Mouse (Mus musculus) spleen, postnatal 10 days (tissue): Measurements from ENCODE around the gene Chrna1.
"Not testable (repeated sequence)": the region's sequence is repeated elsewhere in the genome, so short reads cannot be mapped to it uniquely, and the experiment has no call there.

Source experiments
- DNase-seq, 2 experiments: peaks; one replicate each; pipeline ENCODE4 v3.0.0; 2021 to 2022; ENCODE audit warnings: low spot score in 2 of 2

Gene Chrna1

DNA sequence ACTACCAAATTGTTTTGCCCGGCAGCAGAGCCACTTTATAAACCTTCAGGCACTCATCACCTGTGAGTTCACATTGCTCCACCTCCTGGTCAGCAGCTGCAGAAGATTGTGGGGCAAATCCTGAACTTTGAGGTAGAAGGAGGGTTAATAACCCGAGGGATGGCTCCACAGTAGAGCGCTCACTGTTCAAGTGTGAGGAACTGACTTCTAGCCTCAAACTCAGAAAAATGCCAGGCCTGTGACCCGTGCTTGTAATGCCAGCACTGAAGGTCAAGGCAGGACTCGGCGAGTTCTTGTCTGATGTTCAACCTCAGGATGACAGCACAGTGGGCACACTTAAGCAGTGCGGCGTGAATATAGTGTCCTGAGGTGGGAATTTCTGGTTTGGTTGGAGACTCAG lies 22.2 kb downstream of the Chrna1 start:
- DNase-seq = no peak

GRCm38 (mm10) chr2:73557061-73557460 lies 23.1 kb downstream of the Chrna1 start:
- DNase-seq = not testable (repeated sequence)

DNA sequence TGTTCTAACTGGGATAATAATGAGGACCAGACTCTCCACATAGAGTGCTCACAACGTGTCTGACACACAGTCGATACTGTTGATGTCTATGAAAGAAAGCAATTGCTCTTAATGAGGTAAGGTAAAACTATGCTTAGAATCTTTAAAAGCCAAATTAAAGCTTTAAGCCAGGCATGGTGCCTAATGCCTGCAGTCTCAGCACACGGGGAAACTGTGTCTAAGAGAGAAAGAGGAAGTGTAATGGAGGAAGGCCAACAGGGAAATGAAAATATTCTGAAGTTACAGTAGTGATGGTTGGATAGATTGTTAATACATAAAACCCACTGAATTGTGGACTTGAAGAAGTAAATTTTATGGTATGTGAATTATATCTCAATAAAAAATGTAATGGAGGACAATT lies 25.7 kb downstream of the Chrna1 start:
- no peak for DNase-seq

DNA sequence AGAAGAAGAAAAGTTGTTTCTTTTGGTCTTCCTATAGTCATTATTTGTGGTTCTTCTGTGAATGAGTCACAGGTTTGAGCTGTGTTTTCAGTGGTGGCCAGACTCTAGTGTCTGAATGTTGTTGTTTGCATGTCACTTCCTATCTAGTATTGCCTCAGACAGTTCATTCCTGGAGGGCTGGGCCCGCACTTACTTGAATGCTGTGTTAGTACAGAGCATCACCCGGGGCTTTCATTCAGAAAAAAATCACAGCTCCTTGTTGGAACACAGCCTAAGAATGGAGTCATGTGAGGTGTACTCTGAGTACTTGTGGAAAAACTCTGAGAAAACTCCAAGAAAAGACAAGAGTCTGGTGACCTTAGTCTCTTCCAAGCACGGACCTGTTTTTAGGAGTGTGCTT lies 27.2 kb downstream of the Chrna1 start:
- no peak for DNase-seq

DNA sequence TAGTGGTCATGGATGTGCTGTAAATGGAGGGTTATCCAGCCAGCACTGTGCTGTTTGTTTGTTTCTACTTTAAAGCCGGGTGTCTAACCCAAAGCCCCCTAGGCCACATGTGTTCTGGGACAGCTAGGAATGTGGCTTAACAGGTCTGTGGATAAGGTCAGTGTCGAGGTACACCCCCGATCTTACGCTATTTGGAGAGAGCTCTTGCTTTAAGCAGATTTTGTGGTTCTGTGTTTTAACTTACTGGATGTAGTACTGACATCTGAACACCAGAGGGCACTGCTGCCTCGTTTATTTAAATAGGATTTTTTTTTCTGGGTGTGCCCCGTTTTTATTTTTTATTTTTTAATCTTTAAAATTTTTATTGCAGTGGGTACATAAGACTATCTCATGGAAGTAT lies 29.4 kb downstream of the Chrna1 start:
- peak in 1 of 2 experiments; percentile 60 for DNase-seq

- DNase-seq = no peak
Observed at GRCm38 (mm10) chr2:73548542-73548941, 31.6 kb downstream of the Chrna1 start.

GRCm38 (mm10) chr2:73547256-73547655 lies 32.9 kb downstream of the Chrna1 start:
- DNase-seq = no peak

DNA sequence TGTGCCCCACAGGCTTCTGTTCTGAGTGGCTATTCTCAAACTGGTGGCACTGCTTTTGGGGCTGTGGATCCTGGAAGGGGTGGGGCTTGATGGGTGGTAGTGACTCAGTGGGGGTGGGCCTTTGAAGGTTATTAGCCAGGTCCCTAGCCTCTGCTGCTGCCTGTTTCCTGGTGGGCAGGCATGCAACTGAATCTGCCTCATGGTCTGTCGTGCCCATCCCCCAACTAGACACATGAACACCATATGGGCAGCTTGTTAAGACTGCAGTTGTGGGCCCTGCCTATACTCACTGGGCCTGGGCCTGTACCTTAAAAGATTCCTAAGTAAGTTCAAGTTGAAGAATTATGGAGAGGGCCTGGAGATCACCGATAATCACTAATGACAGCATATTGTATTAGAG lies 34.6 kb downstream of the Chrna1 start:
- DNase-seq = no peak

GRCm38 (mm10) chr2:73540450-73541162 lies 39.5 kb downstream of the Chrna1 start:
- peak; percentile 17 to 33 for DNase-seq

DNA sequence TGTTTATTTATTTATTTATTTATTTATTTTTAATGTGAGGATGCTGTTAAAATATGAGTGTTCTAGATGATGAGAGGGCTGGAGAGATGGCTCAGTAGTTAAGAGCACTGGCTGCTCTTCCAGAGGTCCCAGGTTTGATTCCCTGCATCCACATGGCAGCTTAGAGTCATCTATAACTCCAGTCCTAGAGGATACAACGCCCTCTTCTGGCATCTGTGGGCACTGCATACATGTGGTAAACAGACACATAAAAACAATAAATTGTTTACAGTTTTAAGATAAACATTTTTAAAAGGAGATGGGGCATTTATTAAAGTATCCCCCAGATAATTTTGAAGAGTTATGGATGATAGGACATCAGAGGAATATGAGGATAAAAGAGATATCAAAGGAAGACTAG lies 40.4 kb downstream of the Chrna1 start:
- peak in 1 of 2 experiments; percentile 64 for DNase-seq

DNA sequence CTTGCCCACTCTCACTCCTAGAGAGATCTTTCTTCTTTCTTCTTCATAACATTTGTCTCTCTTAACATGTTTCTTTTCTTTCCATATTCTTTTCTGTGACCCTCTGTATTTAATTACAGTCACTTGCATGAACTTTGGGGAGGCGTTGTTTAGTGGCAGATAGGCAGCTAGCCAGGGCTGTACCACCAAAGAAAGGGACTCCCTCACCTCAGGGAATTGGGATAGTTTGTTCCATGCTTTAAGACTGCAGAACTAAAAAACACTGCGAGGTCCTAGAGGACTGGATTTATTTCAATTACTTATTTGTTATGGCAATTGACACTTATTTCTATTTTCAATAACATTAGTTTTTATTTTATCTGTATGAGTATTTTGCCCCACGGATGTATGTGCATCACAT lies 41.0 kb downstream of the Chrna1 start:
- DNase-seq = no peak

DNA sequence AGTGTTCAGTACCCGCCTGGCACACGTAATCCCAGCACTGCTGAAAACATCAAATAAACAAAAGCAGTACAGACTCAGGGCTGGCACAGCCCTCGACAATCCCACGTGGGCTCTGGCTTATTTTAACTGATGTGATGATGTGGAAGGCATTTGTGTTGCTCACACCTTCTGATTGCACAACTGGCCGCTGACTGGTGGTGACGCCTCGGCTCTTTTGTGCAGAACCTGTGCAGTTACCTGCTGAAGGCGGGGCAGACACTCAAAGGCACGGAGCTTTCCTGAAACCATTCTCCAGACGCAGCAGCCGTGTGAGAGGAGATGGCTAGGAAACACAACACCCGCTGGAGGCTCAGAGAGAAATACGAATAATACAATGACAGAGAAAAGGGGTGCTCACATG lies 41.5 kb downstream of the Chrna1 start:
- DNase-seq = no peak

GRCm38 (mm10) chr2:73536091-73536783 lies 43.9 kb downstream of the Chrna1 start:
- no peak for DNase-seq

DNA sequence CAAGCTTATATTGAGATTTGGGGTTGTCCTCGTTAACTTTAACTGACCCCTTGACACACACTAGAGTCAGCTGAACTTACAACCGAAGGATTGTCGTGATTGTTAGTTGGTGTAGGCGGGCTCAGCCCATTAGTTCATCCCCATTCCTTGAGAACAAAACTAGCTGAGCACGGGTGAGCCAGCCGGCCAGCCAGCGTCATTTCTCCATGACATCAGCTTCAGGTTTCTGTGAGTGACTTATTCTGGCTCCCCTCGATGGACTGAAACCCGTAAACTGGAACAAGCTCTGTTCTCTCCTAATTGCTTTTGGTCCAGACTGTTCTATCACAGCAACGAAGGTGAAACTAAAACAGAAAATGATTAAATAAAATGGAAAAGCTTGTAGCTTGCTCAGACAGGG lies 45.4 kb downstream of the Chrna1 start:
- no peak for DNase-seq

- no peak for DNase-seq
Observed at GRCm38 (mm10) chr2:73530487-73530886, 49.7 kb downstream of the Chrna1 start.

DNA sequence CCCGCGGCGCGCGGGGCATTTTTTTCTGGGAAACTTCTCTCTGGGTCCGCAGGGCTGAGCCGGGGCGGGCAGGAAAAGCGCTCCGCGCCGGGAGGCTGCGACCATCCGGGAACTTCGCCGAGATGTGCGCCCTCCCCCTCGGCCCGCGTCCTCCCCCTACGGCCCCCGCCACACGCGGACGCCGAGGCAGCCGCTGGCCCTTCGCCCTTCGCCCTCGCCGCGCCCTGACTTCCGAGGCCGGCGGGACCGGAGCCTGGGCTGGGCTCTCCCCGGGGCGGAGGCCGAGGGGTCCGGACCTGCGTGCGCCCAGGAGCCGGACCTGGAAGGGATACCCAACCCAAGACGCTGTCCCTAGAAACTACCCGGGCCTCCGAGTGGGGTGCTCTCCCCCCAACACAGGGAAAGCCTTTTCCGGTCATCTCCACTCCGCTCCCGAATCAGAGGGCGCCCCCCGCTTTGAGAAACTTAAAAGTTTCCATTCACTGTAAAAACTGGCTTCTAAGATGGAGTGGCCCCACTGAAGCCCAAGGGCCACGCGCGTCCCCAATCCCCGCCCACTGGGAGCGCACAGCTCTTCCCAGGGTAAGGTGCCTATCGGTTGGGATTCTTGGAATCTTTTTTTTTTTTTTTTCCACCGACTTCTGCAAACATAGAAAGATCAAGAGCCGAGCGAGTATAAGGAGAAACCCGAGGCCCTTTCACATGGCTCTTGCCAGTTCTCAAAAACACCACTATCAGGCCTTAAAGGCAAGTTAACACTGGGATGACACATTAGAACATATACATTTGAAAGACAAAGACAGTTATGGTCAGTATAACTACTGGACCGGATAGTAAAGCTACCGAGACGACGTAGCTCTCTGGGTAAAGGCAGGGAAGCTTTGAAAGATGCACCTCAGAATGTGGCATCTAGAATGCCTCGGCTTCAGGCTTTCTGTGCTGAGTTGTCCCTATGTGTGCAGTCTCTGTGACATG lies 50.5 kb downstream of the Chrna1 start, which contains the start of gene Wipf1:
Gene Wipf1, minus strand, starts transcription at position 379 of the 975 bp plus-strand sequence.
- DNase-seq = peak; percentile 56 to 62

GRCm38 (mm10) chr2:73528516-73529355 lies 51.4 kb downstream of the Chrna1 start:
- DNase-seq = no peak

DNA sequence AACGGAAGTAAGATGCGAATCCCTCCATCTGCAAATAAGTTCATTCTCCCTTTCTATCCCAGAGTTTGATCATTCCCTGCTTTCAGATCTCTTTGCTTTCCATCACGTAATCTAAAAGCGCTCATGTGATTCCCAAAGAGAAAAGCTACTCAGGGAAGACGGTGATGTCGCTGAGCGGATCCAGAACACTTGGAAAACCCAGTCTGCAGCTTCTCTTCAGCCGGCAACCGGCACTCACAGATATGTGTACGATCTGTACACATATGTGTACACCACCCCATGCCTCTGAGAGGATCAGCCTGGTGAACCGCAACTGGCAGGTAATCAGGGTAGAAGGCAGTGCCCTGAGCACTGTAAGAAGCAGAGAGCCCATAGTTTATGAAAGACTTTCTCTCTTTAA lies 52.2 kb downstream of the Chrna1 start:
- DNase-seq = no peak

DNA sequence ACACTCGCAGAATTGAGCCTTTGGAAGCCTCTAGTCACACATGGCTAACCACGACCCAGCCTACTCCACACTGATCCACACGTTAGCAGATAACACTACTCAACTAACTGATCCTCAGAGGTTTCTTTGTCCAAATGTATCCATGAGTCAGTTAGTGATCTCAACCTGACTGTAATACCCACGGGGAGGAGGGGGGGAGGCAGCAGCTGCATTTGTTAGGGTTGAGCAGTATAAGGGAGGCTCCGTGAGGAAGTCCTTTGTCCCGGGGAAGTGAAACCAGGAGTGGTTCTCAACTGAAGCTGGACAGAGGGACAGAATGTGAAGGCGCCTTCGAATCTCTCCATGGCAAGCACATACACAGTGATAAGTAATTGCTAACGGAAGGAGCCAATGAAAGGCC lies 53.4 kb downstream of the Chrna1 start:
- no peak for DNase-seq

- DNase-seq = no peak
Observed at GRCm38 (mm10) chr2:73522891-73523290, 57.2 kb downstream of the Chrna1 start.

DNA sequence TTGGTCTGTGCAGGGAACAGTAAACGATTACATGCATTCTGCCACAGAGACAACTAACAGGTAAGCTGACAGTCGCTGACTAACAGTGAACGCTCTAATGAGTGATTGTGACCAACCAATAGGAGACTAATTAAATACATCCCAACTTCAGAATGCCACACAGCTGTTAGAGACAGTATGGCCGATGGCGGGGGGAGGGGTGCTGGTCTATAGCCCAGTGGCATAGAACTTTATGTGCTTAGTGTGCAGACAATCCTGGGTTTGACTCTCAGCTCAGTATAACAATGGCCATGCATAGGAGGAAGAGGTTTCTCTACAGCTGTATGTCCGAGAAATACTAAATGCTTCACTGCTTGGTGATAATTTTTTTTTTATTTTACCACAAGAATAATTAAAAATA lies 57.8 kb downstream of the Chrna1 start:
- no peak for DNase-seq
